Comparison of ENCODE assay signal across 11 mouse cellular contexts in genomic region chr4:106859476-106859875, GRCm38 (mm10). TPM values are rescaled to one million over a fixed set of nuclear protein-coding genes. Genes with fewer than 3 reads are reported as not detected.
DNase-seq lines count a peak whose midpoint lies in the region; TF ChIP-seq lines count a peak whose summit lies in the region.
"Had no signal": no experiment of that assay in that cellular context is flagged by ENCODE, and none has a peak within 500 bp of the region (broad histone marks: within the 10 kb centered on the region; RNA-seq: fewer than 3 reads in every experiment).

No protein-coding gene starts in this region.

- no peak for TF ChIP-seq CTCF in E14TG2a.4 (conservative IDR thresholded peaks at IDR 0.05; ENCODE audit: low read length)
- no peak for TF ChIP-seq CTCF in lung, adult 2 months (IDR thresholded peaks at IDR 0.05; ENCODE audit: insufficient read depth, low read length)

- no peaks in the 10 kb centered on the region for H3K36me3 ChIP-seq in E14TG2a.4 (ENCODE audit: insufficient read depth, low read length)
- H3K36me3 ChIP-seq: liver, embryonic 13.5 days; neural tube, embryonic 12.5 days had no signal

- peak; percentile 18 for DNase-seq in gastrocnemius, postnatal 25 days
- DNase-seq in gastrocnemius, postnatal 36 days, result no peak
- peak; percentile 73 for DNase-seq in kidney, adult 11 months
- DNase-seq in lung, adult 2 months, result peak; percentile 20
- DNase-seq in natural killer cell, adult 2 months (ENCODE audit: low spot score in 2 of 2), result no peak
- no peak for DNase-seq in urinary bladder, adult 18-20 months (ENCODE audit: low spot score in 2 of 2)
- no peak for DNase-seq in thymus, postnatal 25 days
- DNase-seq: adrenal gland, postnatal 36 days; liver, embryonic 13.5 days had no signal

- no peaks in the 10 kb centered on the region for H3K27me3 ChIP-seq in E14TG2a.4 (ENCODE audit: insufficient read depth, low read length)

- no peak for TF ChIP-seq POLR2A in lung, adult 2 months (IDR thresholded peaks at IDR 0.05; ENCODE audit: borderline replicate concordance, extremely low read depth, low read depth, low read length)

- H3K4me3 ChIP-seq in E14TG2a.4 (replicated peaks; ENCODE audit: low read length), result peak overlapping the region; percentile 76
- no peak overlapping the region for H3K4me3 ChIP-seq in lung, adult 2 months (replicated peaks; ENCODE audit: extremely low read depth, low read depth, low read length)
- H3K4me3 ChIP-seq: liver, embryonic 13.5 days; neural tube, embryonic 12.5 days had no signal

- H3K9me3 ChIP-seq in E14TG2a.4 (ENCODE audit: low read length), result no peaks in the 10 kb centered on the region
- H3K9me3 ChIP-seq: liver, embryonic 13.5 days had no signal

- H3K4me1 ChIP-seq in E14TG2a.4 (replicated peaks; ENCODE audit: low read depth, low read length), result peaks cover 97% of the 10 kb centered on the region
- H3K4me1 ChIP-seq in lung, adult 2 months (ENCODE audit: control insufficient read depth, insufficient read depth, low read length), result peaks cover 6% of the 10 kb centered on the region

- intact Hi-C loops in gastrocnemius, postnatal 36 days (cut with DNase I), result no loop called here

RNA-seq across cellular contexts. Expression of gene Ssbp3, which starts 51.0 kb away (rescaled TPM):
- 10 to 100 TPM; 18.7 to 19.5 TPM for total RNA-seq in gastrocnemius, postnatal 25 days (2021)
- 10 to 100 TPM; 21.3 to 25.6 TPM for total RNA-seq in gastrocnemius, postnatal 36 days (2021)
- polyA plus RNA-seq in lung, adult 2 months (2012; rRNA removed), result 41.0 and 43.2 TPM in 2 replicates

RNA-seq across cellular contexts. Expression of gene Acot11, which starts 54.7 kb away (rescaled TPM):
- total RNA-seq in gastrocnemius, postnatal 25 days (2021), result 10 to 100 TPM in 1 of 2 experiments, 1 to 10 TPM in 1; 7.8 to 14.3 TPM
- total RNA-seq in gastrocnemius, postnatal 36 days (2021), result 1 to 10 TPM; 7.9 to 9.5 TPM
- polyA plus RNA-seq in lung, adult 2 months (2012; rRNA removed), result 9.8 and 18.6 TPM in 2 replicates

Comparison
In these comparisons a context has a peak if more than half of its experiments do, and no peak if none do; other contexts are left out.
1. DNase-seq: peak in gastrocnemius, postnatal 25 days (single experiment), kidney, adult 11 months (single experiment) and lung, adult 2 months (single experiment); none in gastrocnemius, postnatal 36 days (0 of 2), natural killer cell, adult 2 months (0 of 2), urinary bladder, adult 18-20 months (0 of 2) and thymus, postnatal 25 days (single experiment).